Comparison of ENCODE assay signal across 8 mouse cellular contexts in the genomic region with DNA sequence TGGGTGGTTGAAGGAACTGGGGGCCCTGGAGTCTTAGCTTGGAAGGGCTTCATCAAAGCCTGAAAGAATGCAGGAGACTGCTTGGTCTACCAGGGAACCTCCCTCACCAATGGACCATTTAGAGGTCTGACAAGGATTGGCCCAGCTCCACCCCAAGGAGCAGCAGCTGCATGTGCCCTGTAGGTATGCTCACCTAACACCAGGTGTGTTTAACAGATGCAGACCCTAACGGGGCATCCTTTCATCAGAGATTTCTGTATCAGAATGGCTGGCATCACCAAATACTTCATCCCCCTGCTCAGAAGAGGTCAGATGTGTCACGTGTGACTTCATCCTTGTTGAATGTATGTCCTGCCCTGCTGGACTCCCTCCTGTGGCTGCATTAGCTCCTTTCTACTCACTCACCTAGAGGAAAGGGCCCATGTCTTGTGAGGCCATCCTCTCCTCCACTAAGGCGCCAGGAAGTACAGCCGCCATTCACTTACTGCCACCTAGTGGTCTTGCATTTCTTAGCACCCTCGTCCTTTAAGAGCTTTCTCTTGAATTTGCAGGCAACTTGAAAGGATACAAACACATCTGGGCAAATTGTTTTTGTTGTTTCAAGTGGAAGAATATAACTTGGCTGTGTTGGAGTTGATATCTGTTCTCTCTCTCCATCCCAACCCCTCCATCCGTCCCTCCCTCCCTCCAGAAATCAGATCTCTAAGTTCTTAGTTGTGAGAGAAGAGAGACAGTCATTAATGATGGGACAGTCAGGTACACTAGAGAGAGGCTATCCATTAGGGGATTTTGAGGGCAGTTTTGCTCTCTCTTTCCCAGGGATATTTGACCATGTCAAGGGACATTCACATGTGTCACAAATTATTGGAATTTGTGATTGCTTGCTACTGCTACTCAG.
DNase-seq lines count a peak whose midpoint lies in the region; ATAC-seq lines count a peak whose summit lies in the region.

No protein-coding gene starts in this region.

- no peaks in the 10 kb centered on the region for H3K36me3 ChIP-seq in neural tube, embryonic 11.5 days (ENCODE audit: control insufficient read depth, insufficient read depth, low read length)

- intact Hi-C loops in left cerebral cortex, postnatal 36 days (cut with DNase I) = loop anchor here (5.0 to 10.0 kb wide), 4 partner anchors 285 to 1362 kb away; no protein-coding TSS in a partner anchor

- H3K27ac ChIP-seq in neural tube, embryonic 11.5 days (ENCODE audit: low read depth, low read length) = no peak overlapping the region

- ATAC-seq in neural tube, embryonic 11.5 days (ENCODE audit: insufficient read depth, low FRiP score, low TSS enrichment) = peak; percentile 58

- no peaks in the 10 kb centered on the region for H3K9me3 ChIP-seq in neural tube, embryonic 11.5 days (ENCODE audit: control insufficient read depth, low read length)

- DNase-seq in urinary bladder, postnatal 36 days (ENCODE audit: low spot score in 2 of 2) = peak; percentile 27 to 41
- DNase-seq in urinary bladder, adult 2 months (ENCODE audit: low spot score) = no peak
- peak; percentile 17 for DNase-seq in cerebellum, adult 9-11 months
- peak; percentile 7 to 42 for DNase-seq in frontal cortex, postnatal 10 days (ENCODE audit: low spot score in 2 of 2)
- DNase-seq in kidney, adult 11 months = peak; percentile 31
- peak; percentile 55 to 58 for DNase-seq in left cerebral cortex, postnatal 36 days (ENCODE audit: low spot score in 2 of 2)
- peak; percentile 54 for DNase-seq in neural tube, embryonic 11.5 days (ENCODE audit: low spot score)
- DNase-seq in thymus, postnatal 25 days = peak; percentile 19

- H3K4me2 ChIP-seq in neural tube, embryonic 11.5 days (ENCODE audit: low read depth) = no peak overlapping the region

- no peaks in the 10 kb centered on the region for H3K4me1 ChIP-seq in neural tube, embryonic 11.5 days (ENCODE audit: control insufficient read depth, insufficient read depth, low read length)

- no peak overlapping the region for H3K9ac ChIP-seq in neural tube, embryonic 11.5 days (ENCODE audit: low read length)

- 37% methylated on average over 6 of the region's 6 CpGs for whole genome bisulfite sequencing in neural tube, embryonic 11.5 days

- no peak overlapping the region for H3K4me3 ChIP-seq in neural tube, embryonic 11.5 days (ENCODE audit: low read depth, low read length)

- H3K27me3 ChIP-seq in neural tube, embryonic 11.5 days (ENCODE audit: control insufficient read depth, insufficient read depth, low read length) = no peaks in the 10 kb centered on the region
